Mouse (Mus musculus): ENCODE measurements at regions not wholly inside any gene's neighbourhood (a gene's known extent, or its start where the extent isn't known, plus 50 kb on each side); places are given as distances from the start of the nearest gene placed in this dataset.
A peak's percentile ranks its signal among the peaks of the same experiment; 100 is the strongest.
"Not testable (repeated sequence)": the region's sequence is repeated elsewhere in the genome, so short reads cannot be mapped to it uniquely, and the experiment has no call there.

GRCm38 (mm10) chr16:55523264-55523663, 225.5 kb upstream of the Zpld1 start:
- ATAC-seq (replicated peaks; ENCODE audit: poor library complexity), result no peak

- peak; percentile 18; the same call in 1 of the 2 replicates for ATAC-seq (replicated peaks; ENCODE audit: poor library complexity)
Observed at GRCm38 (mm10) chr16:55522283-55522682, 224.5 kb upstream of the Zpld1 start.

GRCm38 (mm10) chr16:55521421-55521971, 223.7 kb upstream of the Zpld1 start:
- no peak for ATAC-seq (replicated peaks; ENCODE audit: poor library complexity)

- peak; percentile 16 for ATAC-seq (replicated peaks; ENCODE audit: poor library complexity)
Observed at GRCm38 (mm10) chr16:55520077-55520476, 222.3 kb upstream of the Zpld1 start.

GRCm38 (mm10) chr16:55519646-55520045, 221.9 kb upstream of the Zpld1 start:
- ATAC-seq (replicated peaks; ENCODE audit: poor library complexity), result peak; percentile 85

GRCm38 (mm10) chr16:55516994-55517393, 219.2 kb upstream of the Zpld1 start:
- ATAC-seq (replicated peaks; ENCODE audit: poor library complexity), result peak; percentile 40; the same call in 1 of the 2 replicates

- no peak for ATAC-seq (replicated peaks; ENCODE audit: poor library complexity)
Observed at GRCm38 (mm10) chr16:55515228-55515696, 217.5 kb upstream of the Zpld1 start.

GRCm38 (mm10) chr16:55514448-55515200, 216.8 kb upstream of the Zpld1 start:
- no peak for ATAC-seq (replicated peaks; ENCODE audit: poor library complexity)

GRCm38 (mm10) chr16:55504796-55505413, 207.1 kb upstream of the Zpld1 start:
- peak; percentile 52; the same call in 1 of the 2 replicates for ATAC-seq (replicated peaks; ENCODE audit: poor library complexity)

GRCm38 (mm10) chr16:55504274-55504673, 206.5 kb upstream of the Zpld1 start:
- ATAC-seq (replicated peaks; ENCODE audit: poor library complexity), result no peak

GRCm38 (mm10) chr16:55503273-55503672, 205.5 kb upstream of the Zpld1 start:
- ATAC-seq (replicated peaks; ENCODE audit: poor library complexity), result peak; percentile 42; the same call in 1 of the 2 replicates

- not testable (repeated sequence) for ATAC-seq (replicated peaks; ENCODE audit: poor library complexity)
Observed at GRCm38 (mm10) chr16:55499831-55500230, 202.0 kb upstream of the Zpld1 start.

- no peak for ATAC-seq (replicated peaks; ENCODE audit: poor library complexity)
Observed at GRCm38 (mm10) chr16:55495051-55495450, 197.3 kb upstream of the Zpld1 start.

- ATAC-seq (replicated peaks; ENCODE audit: poor library complexity), result no peak
Observed at GRCm38 (mm10) chr16:55494162-55494561, 196.4 kb upstream of the Zpld1 start.

- ATAC-seq (replicated peaks; ENCODE audit: poor library complexity), result no peak
Observed at GRCm38 (mm10) chr16:55492111-55492510, 194.3 kb upstream of the Zpld1 start.

- ATAC-seq (replicated peaks; ENCODE audit: poor library complexity), result no peak
Observed at GRCm38 (mm10) chr16:55484391-55484790, 186.6 kb upstream of the Zpld1 start.

- no peak for ATAC-seq (replicated peaks; ENCODE audit: poor library complexity)
Observed at GRCm38 (mm10) chr16:55480745-55481144, 183.0 kb upstream of the Zpld1 start.

GRCm38 (mm10) chr16:55480304-55480703, 182.5 kb upstream of the Zpld1 start:
- peak; percentile 81 for ATAC-seq (replicated peaks; ENCODE audit: poor library complexity)

GRCm38 (mm10) chr16:55476544-55477208, 178.9 kb upstream of the Zpld1 start:
- ATAC-seq (replicated peaks; ENCODE audit: poor library complexity), result peak; percentile 93

GRCm38 (mm10) chr16:55474950-55475525, 177.3 kb upstream of the Zpld1 start:
- no peak for ATAC-seq (replicated peaks; ENCODE audit: poor library complexity)

GRCm38 (mm10) chr16:55471396-55471795, 173.6 kb upstream of the Zpld1 start:
- no peak for ATAC-seq (replicated peaks; ENCODE audit: poor library complexity)

Data from megakaryocyte progenitor cell, adult 5-6 weeks (primary cell).